Mouse (Mus musculus) lung, postnatal 25 days (tissue): ENCODE data around the gene Itgam.
A peak's percentile ranks its signal among the peaks of the same experiment; 100 is the strongest.
"Not testable (repeated sequence)": the region's sequence is repeated elsewhere in the genome, so short reads cannot be mapped to it uniquely, and the experiment has no call there.

ENCODE experiments used
- DNase-seq: peaks from one replicate; pipeline ENCODE4 v3.0.0; 2022; ENCODE audit warnings: low spot score

The Itgam gene

GRCm38 (mm10) chr7:128062456-128062855 is at the start of gene Itgam, which contains the start of gene Gm49368:
TSS of gene Itgam (plus strand) at chr7:128062640.
TSS of gene Gm49368 (plus strand) at chr7:128062683.
- peak; percentile 36 for DNase-seq

- DNase-seq: no peak
These were observed 49.3 kb upstream of the Itgam start for GRCm38 (mm10) chr7:128013116-128013515.

- DNase-seq: not testable (repeated sequence)
These were observed 46.3 kb upstream of the Itgam start for GRCm38 (mm10) chr7:128016134-128016533.

DNA sequence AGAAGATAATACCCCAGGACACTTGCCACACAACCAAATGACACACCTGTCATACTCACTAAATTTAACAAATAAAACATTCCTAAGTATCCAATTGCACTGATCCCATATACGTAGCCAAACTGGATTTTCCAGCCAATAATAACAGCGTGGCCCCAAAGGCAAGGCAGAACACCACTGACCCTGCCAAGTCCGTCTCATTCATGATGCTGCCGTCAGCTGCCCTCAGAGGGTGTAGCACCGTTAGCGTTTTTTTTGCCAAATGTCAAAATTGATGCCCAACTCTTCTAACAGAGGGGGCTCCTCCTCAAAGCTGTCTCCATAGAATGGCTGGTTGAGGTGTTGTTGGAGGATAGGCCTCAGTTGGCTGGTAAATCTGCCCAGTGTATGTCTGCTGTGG is 45.8 kb upstream of the Itgam start:
- DNase-seq: no peak

- DNase-seq: no peak
These were observed 44.2 kb upstream of the Itgam start for GRCm38 (mm10) chr7:128018275-128018674.

- DNase-seq: no peak
These were observed 43.3 kb upstream of the Itgam start for GRCm38 (mm10) chr7:128019187-128019586.

DNA sequence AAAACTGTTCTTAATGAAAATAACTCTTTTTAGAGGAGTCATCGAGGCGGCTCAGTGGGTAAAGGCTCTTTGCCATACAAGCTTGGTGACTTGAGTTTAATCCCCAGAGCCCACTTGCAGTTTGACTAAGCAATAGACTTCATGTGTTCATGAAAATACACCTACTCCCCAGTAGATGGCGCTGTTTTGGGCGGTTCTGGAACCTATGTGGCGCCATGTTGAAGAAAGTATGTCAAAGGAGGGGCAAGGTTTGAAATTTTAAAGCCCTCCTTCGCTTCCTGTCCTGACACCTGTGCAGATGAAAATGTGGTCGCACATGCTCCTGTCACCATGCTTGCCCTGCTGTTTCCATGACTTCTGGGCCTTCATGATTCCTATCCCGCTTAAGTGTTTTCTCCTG is 39.5 kb upstream of the Itgam start:
- no peak for DNase-seq

GRCm38 (mm10) chr7:128023565-128023964 is 38.9 kb upstream of the Itgam start:
- DNase-seq: no peak

DNA sequence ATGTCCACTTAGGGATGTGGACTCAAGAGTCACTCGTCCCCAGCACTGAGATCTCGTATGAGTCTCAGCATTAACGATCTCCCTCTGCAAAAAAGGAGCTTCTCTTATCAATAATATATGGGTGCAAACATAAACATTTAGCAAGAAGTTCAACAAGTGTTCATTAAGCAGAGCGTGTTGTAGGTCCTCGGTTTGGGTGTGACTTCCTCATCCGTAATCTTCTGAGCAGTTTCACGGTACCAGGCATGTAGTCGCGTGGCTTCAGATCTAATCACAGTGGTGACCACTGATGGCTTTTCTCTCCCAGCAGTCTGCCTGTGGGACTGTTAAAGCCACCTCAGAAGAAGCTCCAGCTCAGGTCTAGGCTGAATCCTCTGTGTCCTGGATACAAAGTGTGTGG is 38.1 kb upstream of the Itgam start:
- DNase-seq: no peak

DNA sequence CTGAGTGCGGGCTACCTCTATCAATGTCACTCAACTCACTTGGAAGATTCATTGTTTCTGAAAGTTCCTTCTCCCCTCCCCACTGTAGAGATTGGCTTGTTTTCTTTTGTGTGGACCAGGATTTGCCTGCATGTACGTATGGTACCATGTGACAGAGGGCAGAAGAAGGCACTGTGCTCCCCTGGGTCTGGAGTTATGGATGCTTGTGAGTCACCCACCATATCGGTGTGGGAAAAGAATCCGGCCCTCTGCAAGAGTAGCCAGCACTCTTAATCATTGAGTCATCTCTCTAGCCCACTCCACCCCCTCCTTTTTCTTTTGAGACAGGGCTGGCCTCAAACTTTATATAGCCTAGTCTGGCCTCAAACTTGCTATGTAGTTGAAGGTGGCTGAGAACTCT is 37.5 kb upstream of the Itgam start:
- no peak for DNase-seq

GRCm38 (mm10) chr7:128025381-128025780 is 37.1 kb upstream of the Itgam start:
- DNase-seq: no peak

DNA sequence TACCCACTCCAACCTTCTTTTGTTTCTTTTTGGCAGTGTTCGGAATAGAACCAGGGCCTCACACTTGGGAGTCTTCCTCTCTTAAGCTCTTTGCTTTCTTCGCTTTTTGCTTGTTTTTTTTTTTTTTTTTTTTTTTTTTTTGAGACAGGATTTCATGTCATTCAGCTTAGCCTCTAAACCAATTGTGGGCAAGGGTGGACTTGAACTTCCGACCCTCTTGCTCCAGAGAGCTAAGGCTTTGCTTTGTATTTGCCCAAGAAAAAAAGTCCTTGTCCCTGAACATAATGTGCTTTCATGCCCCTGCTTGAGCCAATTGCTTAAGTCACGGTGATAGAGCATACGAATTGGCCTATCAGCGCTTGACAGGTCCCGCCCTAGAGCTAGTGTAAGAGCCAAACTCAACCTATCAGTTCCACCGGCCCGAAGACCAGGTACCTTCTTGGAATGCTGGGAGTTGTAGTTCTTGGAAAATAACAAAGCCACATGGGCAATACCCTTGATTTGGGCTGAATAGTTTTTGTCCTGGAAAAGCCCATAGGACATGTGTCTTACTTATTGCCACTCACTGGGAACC is 30.9 kb upstream of the Itgam start:
- DNase-seq: peak; percentile 53

GRCm38 (mm10) chr7:128032290-128032988 is 30.0 kb upstream of the Itgam start:
- no peak for DNase-seq

GRCm38 (mm10) chr7:128032989-128033293 is 29.5 kb upstream of the Itgam start:
- DNase-seq: no peak

- no peak for DNase-seq
These were observed 28.8 kb upstream of the Itgam start for GRCm38 (mm10) chr7:128033616-128034015.

DNA sequence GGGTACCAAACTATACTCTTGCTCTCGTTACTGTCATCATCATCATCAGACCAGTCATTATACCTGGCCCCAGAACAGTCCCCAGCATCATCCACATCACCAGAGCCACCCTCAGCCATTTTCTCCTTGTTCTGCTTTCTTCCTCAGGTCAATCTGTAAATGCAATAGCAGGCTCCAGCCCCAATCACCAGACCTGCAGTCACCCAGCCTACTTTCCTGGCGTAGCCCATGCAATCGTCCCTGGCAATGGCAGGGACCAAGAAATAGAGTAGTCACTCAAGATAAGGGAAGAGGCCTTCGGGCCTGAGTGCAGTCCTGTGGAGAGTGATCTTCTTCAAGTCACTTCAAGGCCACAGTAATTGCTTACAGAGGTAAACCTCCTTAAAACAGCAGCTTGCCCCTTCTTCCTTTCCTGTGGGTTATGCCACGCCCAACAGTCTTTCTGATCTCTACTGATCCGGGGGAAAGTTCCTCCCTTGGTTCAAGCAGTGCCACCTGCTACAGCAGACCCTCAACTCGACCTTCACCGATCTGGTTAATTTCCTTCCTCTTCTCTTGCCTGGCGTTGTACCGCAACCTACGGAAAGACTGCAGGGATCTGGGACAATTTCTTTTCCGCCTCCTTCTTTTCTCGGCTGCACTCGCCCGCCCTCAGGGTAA is 20.1 kb upstream of the Itgam start:
- DNase-seq: not testable (repeated sequence)

GRCm38 (mm10) chr7:128044142-128044785 is 18.2 kb upstream of the Itgam start:
- DNase-seq: no peak

- DNase-seq: no peak
These were observed 16.8 kb upstream of the Itgam start for GRCm38 (mm10) chr7:128045640-128046039.

DNA sequence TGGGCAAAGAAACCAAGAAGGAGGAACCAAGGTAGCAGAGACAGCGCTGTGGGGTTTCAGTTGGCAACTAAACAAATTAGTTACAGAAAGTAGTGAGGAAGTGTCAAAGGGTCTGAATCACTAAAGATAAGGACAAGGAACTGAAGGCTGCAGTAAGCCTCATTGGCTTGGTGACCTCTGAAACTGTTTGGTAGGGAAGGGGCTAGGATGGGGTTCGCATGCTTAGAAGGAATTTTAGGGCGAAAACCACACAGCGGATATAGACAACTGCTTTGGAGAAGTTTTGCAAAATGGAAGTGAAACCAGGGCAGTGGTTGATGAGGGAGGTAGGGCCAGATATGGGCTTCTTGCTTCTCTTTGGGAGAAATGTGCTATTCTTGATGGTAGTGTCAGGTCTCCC is 13.6 kb upstream of the Itgam start:
- peak; percentile 28 for DNase-seq

GRCm38 (mm10) chr7:128049254-128049653 is 13.2 kb upstream of the Itgam start:
- no peak for DNase-seq

DNA sequence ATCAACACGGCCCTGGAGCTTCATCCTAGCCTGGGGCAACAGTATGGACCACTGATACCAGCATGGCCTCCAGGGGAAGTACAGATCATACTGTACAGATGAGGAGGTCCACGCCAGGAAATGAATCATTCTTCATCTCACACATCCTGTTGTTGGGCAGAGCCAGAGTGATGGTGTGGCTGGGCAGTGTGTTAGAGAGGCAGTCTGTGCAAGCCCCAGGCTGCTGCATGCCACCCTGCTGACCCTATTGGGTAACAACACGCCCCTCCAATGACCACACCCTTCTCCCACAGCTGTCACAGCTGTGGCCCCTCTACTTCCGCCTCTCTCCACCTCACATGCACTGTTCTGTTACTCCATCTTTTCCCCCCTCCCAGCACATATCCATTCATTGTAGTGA is 11.7 kb upstream of the Itgam start:
- peak; percentile 20 for DNase-seq

DNA sequence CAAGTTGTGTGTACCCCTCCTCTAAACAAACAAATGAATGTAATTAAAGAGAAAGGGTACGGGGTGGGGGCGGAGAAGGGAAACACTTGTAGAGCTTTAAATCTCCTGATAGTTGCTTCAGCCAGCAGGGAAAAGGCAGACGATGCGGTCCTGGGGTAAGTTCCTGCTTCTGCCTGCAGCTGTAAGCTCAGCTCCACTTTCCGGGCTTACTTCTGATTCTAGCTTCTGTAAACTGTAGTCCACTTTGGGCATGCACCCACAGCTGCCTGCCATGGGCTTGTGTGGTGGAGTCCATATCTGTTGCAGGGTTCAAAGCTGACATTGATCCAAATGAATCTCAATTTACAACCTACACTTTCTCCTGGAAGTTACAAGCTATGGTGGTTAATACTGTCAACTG is 9.4 kb upstream of the Itgam start:
- no peak for DNase-seq

DNA sequence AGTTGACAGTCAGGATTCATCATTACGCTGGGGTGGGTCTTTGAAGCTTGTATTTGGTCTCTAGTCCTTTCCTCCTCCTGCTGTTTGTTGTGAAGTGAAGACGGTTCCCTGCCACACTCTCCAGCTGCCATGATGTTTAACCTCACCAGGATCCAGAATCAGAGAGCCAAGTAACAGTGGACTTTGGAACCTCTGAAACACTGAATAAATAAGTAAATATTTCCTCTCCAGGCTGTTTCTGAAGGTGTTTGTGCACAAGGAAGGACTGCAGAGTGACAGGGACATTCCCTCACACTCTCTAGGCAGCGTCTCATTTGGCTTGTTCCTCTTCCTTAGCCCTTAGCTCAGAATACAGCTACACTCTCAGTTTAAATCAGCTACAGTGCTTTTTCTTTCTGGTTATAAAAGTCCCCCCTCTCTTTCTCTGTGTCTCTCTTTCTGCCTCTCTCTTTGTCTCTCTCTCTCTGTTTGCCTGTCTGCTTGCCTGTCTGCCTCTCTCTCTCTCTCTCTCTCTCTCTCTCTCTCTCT is 5.5 kb upstream of the Itgam start:
- DNase-seq: no peak
